ENCODE assay signal across 14 mouse cellular contexts in genomic region chr16:38980546-38980945, GRCm38 (mm10).
"Had no signal": no experiment of that assay in that cellular context is flagged by ENCODE, and none has a peak within 500 bp of the region (broad histone marks: within the 10 kb centered on the region; RNA-seq: fewer than 3 reads in every experiment).

No protein-coding gene starts in this region.

- H3K4me2 ChIP-seq: limb, embryonic 15.5 days; liver, embryonic 11.5 days; lung, embryonic 14.5 days had no signal

- H3K9me3 ChIP-seq: limb, embryonic 15.5 days had no signal

- H3K9ac ChIP-seq: limb, embryonic 15.5 days; liver, embryonic 14.5 days; liver, postnatal 0 days; lung, embryonic 14.5 days had no signal

- H3K27me3 ChIP-seq: limb, embryonic 15.5 days had no signal

- DNase-seq: kidney, adult 8-10 months; layer of hippocampus, postnatal 36 days; liver, postnatal 0 days; lung, embryonic 14.5 days; midbrain, embryonic 14.5 days; thymus, adult 18-20 months; thymus, postnatal 36 days had no signal

- H3K4me3 ChIP-seq: left cerebral cortex, adult 2 months; limb, embryonic 15.5 days had no signal

- H3K27ac ChIP-seq: left cerebral cortex, adult 2 months; limb, embryonic 15.5 days; liver, embryonic 14.5 days; macrophage had no signal

- ATAC-seq: intestine, embryonic 16.5 days; liver, postnatal 0 days; lung, postnatal 0 days had no signal

- H3K36me3 ChIP-seq: limb, embryonic 15.5 days had no signal
